ENCODE assay signal across 8 mouse cellular contexts in the genomic region with DNA sequence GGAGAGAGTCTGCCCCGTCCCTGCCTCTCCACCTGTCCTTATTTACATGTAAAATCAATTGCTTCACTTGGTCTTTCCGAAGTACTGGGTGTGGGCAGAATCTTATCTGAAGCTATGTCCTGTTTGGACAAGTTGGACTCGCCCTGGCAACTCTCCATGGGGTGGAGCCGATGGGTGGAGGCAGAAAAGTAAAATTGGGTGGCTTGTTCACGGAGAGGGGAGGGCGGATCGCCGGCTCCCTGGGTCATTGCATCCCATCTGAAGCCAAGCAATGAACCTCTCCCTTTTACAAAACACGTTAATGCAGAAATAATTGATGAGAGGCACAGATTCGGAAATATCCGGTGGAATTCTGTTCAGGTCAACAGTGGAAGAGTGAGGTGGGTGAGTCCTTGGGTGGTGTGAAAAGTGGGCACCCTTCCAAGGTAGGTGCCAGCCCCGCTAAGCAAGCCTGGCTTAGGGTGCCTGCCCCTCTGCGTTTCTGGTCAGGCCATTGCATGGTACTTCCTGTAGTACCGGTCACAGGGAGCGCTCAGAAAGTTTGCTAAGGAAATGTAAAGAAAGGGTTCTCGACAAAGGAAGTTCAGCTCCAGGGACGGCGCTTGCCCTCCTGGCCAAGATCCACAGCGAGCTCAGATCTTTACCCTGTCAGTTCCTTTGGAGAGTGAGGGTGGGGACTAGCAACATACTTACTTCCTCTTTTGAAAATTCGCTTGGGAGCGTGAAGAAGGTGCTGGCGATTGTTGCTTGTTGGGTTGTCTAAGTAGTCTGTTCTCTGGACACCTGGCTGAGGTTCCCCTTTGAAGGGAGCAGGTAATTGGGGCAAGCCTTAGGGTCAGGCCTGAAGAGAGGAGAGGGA. TPM values are rescaled to one million over a fixed set of nuclear protein-coding genes. Genes with fewer than 3 reads are reported as not detected.
A peak's percentile ranks its signal among the peaks of the same experiment; 100 is the strongest.
DNase-seq lines count a peak whose midpoint lies in the region; TF ChIP-seq lines count a peak whose summit lies in the region.

No protein-coding gene starts in this region.

- peak; percentile 78 to 79 for DNase-seq in adrenal gland, adult 18-20 months (ENCODE audit: low spot score in 2 of 2)
- no peak for DNase-seq in forebrain, embryonic 10.5 days (ENCODE audit: extremely low spot score, low spot score)
- peak; percentile 88 for DNase-seq in heart, postnatal 25 days (ENCODE audit: low spot score)
- peak; percentile 99 for DNase-seq in large intestine, adult 2 months (ENCODE audit: low read depth, low spot score)
- peak; percentile 31 for DNase-seq in midbrain, embryonic 10.5 days (ENCODE audit: low spot score)
- DNase-seq in spleen, postnatal 10 days (ENCODE audit: low spot score in 2 of 2): peak; percentile 86 to 94
- no peak for DNase-seq in right cerebral cortex, postnatal 14 days

- H3K79me2 ChIP-seq in C2C12 (ENCODE audit: control insufficient read depth, insufficient read depth): peaks cover 100% of the 10 kb centered on the region

- no peak for TF ChIP-seq CTCF in C2C12 (IDR thresholded peaks at IDR 0.05; ENCODE audit: control insufficient read depth, insufficient read depth, insufficient read length)

- peak overlapping the region; percentile 41 for H3ac ChIP-seq in C2C12 (ENCODE audit: control insufficient read depth, insufficient read length, low read depth)

- no peaks in the 10 kb centered on the region for H3K27me3 ChIP-seq in C2C12 (ENCODE audit: control insufficient read depth, insufficient read depth, insufficient read length)
- H3K27me3 ChIP-seq in forebrain, embryonic 10.5 days (ENCODE audit: poor library complexity, severe bottlenecking): no peaks in the 10 kb centered on the region
- no peaks in the 10 kb centered on the region for H3K27me3 ChIP-seq in midbrain, embryonic 10.5 days (ENCODE audit: low read depth, poor library complexity, severe bottlenecking)

- peaks cover 25% of the 10 kb centered on the region for H3K36me3 ChIP-seq in C2C12 (ENCODE audit: control insufficient read depth, insufficient read depth)
- H3K36me3 ChIP-seq in forebrain, embryonic 10.5 days (replicated peaks): peaks cover 47% of the 10 kb centered on the region
- H3K36me3 ChIP-seq in midbrain, embryonic 10.5 days: peaks cover 52% of the 10 kb centered on the region

- no peaks in the 10 kb centered on the region; the same call in 1 of the 2 replicates for H3K9me3 ChIP-seq in forebrain, embryonic 10.5 days
- H3K9me3 ChIP-seq in midbrain, embryonic 10.5 days (replicated peaks): no peaks in the 10 kb centered on the region

- intact Hi-C loops in heart, postnatal 25 days (cut with DNase I): loop anchor here (2.0 to 5.0 kb wide), 3 partner anchors 130 to 524 kb away; no protein-coding TSS in a partner anchor

- peaks cover 73% of the 10 kb centered on the region for H3K4me1 ChIP-seq in forebrain, embryonic 10.5 days
- peaks cover 71% of the 10 kb centered on the region for H3K4me1 ChIP-seq in midbrain, embryonic 10.5 days

- 15% methylated on average over 22 of the region's 22 CpGs for WGBS in forebrain, embryonic 10.5 days
- WGBS in large intestine, adult 2 months: 3% methylated on average over 22 of the region's 22 CpGs
- 16% methylated on average over 22 of the region's 22 CpGs for whole genome bisulfite sequencing in midbrain, embryonic 10.5 days

- H3K27ac ChIP-seq in forebrain, embryonic 10.5 days: peak overlapping the region; percentile 88
- peak overlapping the region; percentile 95 for H3K27ac ChIP-seq in midbrain, embryonic 10.5 days (replicated peaks)

- peak overlapping the region; percentile 8 for H3K4me3 ChIP-seq in C2C12 (ENCODE audit: insufficient read depth, poor library complexity, severe bottlenecking)
- peak overlapping the region; percentile 42 for H3K4me3 ChIP-seq in forebrain, embryonic 10.5 days
- peak overlapping the region; percentile 46 for H3K4me3 ChIP-seq in midbrain, embryonic 10.5 days

- H3K79me3 ChIP-seq in C2C12 (ENCODE audit: low read depth): peaks cover 87% of the 10 kb centered on the region

TF ChIP-seq in C2C12, 6 proteins besides CTCF, POLR2A, EP300 and RAD21:
- no peak for TF ChIP-seq MYOG (IDR thresholded peaks at IDR 0.05; ENCODE audit: control insufficient read depth, extremely low read depth, insufficient read length)
- TF ChIP-seq CEBPB (IDR thresholded peaks at IDR 0.05; ENCODE audit: low read depth): peak; percentile 16

RNA-seq across cellular contexts. Expression of gene Klf3, which starts 9.2 kb away (rescaled TPM):
- polyA plus RNA-seq in C2C12 (2012; fragmentation: generic; extraction: Trizol): 9.5 TPM
- 10 to 100 TPM; 48.2 to 57.3 TPM for total RNA-seq in adrenal gland, adult 18-20 months (2021)
- 43.0 and 50.0 TPM in 2 replicates for polyA plus RNA-seq in forebrain, embryonic 10.5 days (2016; fragmentation: Nextera tagmentation; extraction: Ambion mirVana)
- 10 to 100 TPM; 43.6 to 55.6 TPM for total RNA-seq in heart, postnatal 25 days (2021)
- polyA plus RNA-seq in large intestine, adult 2 months (2012; rRNA removed): 45.1 and 103 TPM in 2 replicates
- 61.9 and 63.1 TPM in 2 replicates for polyA plus RNA-seq in midbrain, embryonic 10.5 days (2016; fragmentation: Nextera tagmentation; extraction: Ambion mirVana)

Comparison
In these comparisons a context has a peak if more than half of its experiments do, and no peak if none do; other contexts are left out.
1. DNase-seq: peak in adrenal gland, adult 18-20 months (2 of 2), heart, postnatal 25 days (single experiment), large intestine, adult 2 months (single experiment), midbrain, embryonic 10.5 days (single experiment) and spleen, postnatal 10 days (2 of 2); none in forebrain, embryonic 10.5 days (single experiment) and right cerebral cortex, postnatal 14 days (single experiment).
2. Peak in every context shown above with its lines, with median percentiles within 50 percentile points of each other: H3K4me3 ChIP-seq.